Mouse (Mus musculus) neural tube, postnatal 0 days (tissue): ENCODE measurements around the gene Ifi205. TPM values are rescaled to one million over a fixed set of nuclear protein-coding genes. Genes with fewer than 3 reads are reported as not detected.

ENCODE experiments used
- polyA plus RNA-seq: library from polyadenylated mRNA; unstranded; fragments of >200 nt; fragmentation: Nextera tagmentation; extraction: Ambion mirVana; gene quantifications from 2 replicates; pipeline ENCODE4 v1.2.1, GENCODE M21; 2015

Gene Ifi205
- 0.12 TPM in 1 of 2 replicates, not detected in the other for polyA plus RNA-seq

GRCm38 (mm10) chr1:174031698-174032097 lies at the start of gene Ifi205:
Ifi205 (minus strand) TSS chr1:174031810.

DNA sequence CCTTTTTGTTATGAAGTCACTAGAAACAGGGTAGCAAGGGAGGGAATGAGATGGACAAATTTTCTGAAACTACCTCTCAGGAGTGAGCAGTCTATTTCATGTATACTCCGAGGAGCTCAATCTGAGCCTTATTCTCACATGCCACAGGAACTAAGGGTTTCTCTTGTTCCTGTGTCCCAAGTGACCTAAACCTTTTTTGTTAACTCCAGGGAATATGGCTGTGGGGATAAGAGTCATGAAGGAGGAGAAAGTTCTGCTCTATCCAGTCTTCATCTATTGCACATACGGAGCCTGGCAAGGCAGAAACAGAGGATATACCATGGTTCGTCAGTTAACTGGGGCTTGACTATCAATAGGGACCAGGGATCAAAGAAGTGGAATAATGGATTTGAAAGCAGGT lies 34.7 kb upstream of the Ifi205 start, which contains the start of gene Olfr430:
Olfr430 (plus strand) TSS at position 301 of the 400 bp plus-strand sequence.

DNA sequence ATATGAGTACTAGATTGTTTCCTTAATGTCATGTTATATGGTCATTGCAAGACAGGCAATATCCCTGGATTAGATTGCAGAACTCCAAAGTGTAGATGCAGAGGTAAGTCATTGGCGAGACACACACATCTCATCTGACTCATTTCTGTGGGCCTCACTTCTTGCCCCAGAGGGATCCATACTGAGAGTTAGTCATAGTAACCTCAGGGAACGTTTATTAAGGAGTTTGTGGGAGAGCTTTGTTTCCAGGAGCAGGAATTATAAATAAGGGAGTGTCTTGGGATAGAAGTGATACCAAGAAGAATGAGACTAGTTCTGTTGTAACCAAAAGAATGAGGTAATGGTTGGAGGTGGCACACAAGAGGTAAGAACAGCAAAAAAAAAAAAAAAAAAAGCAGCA lies 17.3 kb upstream of the Ifi205 start, which contains the start of gene Olfr432:
Olfr432 (plus strand) TSS at position 313 of the 400 bp plus-strand sequence.

DNA sequence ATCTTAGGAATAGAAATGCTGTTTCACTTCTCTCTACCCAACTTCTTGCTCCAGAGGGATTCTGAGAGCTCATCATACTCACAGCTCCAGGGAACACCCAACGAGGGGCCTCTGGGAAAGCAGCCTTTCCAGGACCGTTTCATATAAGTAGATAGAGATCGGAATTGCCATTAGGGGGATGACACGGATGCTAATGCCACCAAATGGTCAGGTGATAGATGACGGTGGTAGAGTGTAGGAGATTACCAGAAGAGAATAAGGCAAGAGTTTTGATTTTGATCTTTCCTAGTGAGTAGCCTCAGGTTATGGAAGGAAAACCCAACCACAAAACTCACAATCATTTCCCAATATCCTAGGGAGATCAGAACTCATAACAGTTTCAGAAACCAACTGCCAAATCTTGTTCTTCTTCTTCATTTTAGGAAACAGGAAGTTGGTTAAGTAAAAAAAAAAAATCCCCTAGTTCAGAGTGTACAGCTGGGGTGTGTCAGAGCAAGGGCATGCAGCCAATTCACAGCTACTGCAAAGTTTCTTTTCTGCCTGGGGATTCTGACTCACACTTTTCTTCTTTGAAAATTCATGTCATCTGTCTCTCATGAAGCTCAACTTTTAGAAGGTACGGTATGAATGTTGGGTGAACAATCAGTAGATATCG lies 9.0 kb upstream of the Ifi205 start, which contains the start of gene Olfr433:
Olfr433 (plus strand) TSS at position 183 of the 655 bp plus-strand sequence.

DNA sequence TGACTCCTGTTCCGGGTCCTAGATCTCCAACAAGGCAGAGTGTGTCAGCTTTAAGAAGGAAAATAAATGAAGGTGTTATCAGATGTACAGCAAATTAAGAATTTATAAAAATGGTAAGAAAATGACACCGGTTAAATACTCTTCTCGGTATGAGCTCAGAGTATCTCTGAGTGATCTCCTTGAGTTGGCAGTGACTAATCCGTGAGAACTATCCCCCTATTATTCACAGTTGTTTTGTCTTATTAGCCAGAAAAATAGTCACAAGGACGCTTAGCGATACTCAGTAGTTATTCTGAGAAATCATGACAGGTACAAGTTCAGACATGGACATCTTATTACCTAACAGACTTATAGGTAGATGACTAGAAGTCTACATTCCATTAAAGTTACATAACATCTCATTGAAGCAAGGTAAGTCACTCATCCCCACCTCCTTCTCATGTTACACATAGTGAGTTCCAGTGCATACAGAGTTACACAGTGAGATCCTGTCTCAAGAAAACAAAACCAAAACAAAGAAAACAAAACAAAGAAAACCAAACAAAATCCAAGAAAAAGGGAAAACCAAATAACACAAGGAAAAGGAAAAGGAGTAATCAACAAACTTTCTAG lies 48.8 kb downstream of the Ifi205 start, which contains the start of gene Ifi202b:
Ifi202b (minus strand) TSS at position 51 of the 612 bp plus-strand sequence.

Other genes starting within 250 kb of the Ifi205 start
- 0.77 and 0.89 TPM in 2 replicates for gene Ifi211, start 118.8 kb downstream of the Ifi205 start, polyA plus RNA-seq
- 2.5 TPM in 2 replicates for gene Mndal, start 89.3 kb downstream of the Ifi205 start, polyA plus RNA-seq
- 0.94 and 2.3 TPM in 2 replicates for gene Ifi203, start 89.1 kb downstream of the Ifi205 start, polyA plus RNA-seq
- not detected in 2 replicates for gene Ifi202b, start 49.1 kb downstream of the Ifi205 start, polyA plus RNA-seq
- gene Olfr433, start 8.9 kb upstream of the Ifi205 start, polyA plus RNA-seq: not detected in 2 replicates
- gene Olfr432, start 17.4 kb upstream of the Ifi205 start, polyA plus RNA-seq: not detected in 2 replicates
- not detected in 2 replicates for gene Olfr430, start 34.8 kb upstream of the Ifi205 start, polyA plus RNA-seq
- gene Olfr429, start 52.5 kb upstream of the Ifi205 start, polyA plus RNA-seq: not detected in 2 replicates
- gene Olfr427, start 65.1 kb upstream of the Ifi205 start, polyA plus RNA-seq: not detected in 2 replicates
- gene Olfr231, start 89.4 kb upstream of the Ifi205 start, polyA plus RNA-seq: not detected in 2 replicates
- gene Olfr424, start 99.7 kb upstream of the Ifi205 start, polyA plus RNA-seq: not detected in 2 replicates
- gene Olfr420, start 123.8 kb upstream of the Ifi205 start, polyA plus RNA-seq: not detected in 2 replicates
- gene Spta1, start 141.0 kb upstream of the Ifi205 start, polyA plus RNA-seq: not detected in 2 replicates
- gene Olfr419, start 220.3 kb upstream of the Ifi205 start, polyA plus RNA-seq: not detected in 2 replicates